Mouse (Mus musculus) limb, embryonic 13.5 days (tissue): ENCODE measurements around the gene Ccdc63. TPM values are rescaled to one million over a fixed set of nuclear protein-coding genes. Genes with fewer than 3 reads are reported as not detected.
A peak's percentile ranks its signal among the peaks of the same experiment; 100 is the strongest.
"Not testable (repeated sequence)": the region's sequence is repeated elsewhere in the genome, so short reads cannot be mapped to it uniquely, and the experiment has no call there.

ENCODE experiments used
- ATAC-seq: fragments of 200-750 bp; cut with Nextera tagmentation; 2 replicates; pipeline ENCODE4 v1.8.0; 2017; ENCODE audit warnings: low read depth, moderate number of reproducible peaks, moderate TSS enrichment; ENCODE audit not compliant: low FRiP score
- H3K27ac ChIP-seq: fragments of 300-500 bp; sonication (generic); 2 replicates; pipeline ENCODE4 v1.5.1; 2015; ENCODE audit warnings: inconsistent platforms, mild to moderate bottlenecking, moderate library complexity
- H3K27me3 ChIP-seq: fragments of 300-500 bp; sonication (generic); 2 replicates; pipeline ENCODE4 v1.6.1; 2015; ENCODE audit warnings: mild to moderate bottlenecking, inconsistent platforms
- H3K36me3 ChIP-seq: fragments of 300-500 bp; sonication (generic); 2 replicates; pipeline ENCODE4 v1.6.1; 2015; ENCODE audit warnings: inconsistent platforms, mild to moderate bottlenecking, moderate library complexity
- H3K4me1 ChIP-seq: fragments of 300-500 bp; sonication (generic); 2 replicates; pipeline ENCODE4 v1.6.1; 2015; ENCODE audit warnings: inconsistent platforms
- H3K4me2 ChIP-seq: fragments of 300-500 bp; sonication (generic); replicated peaks from 2 replicates; pipeline ENCODE4 v1.6.1; 2015; ENCODE audit warnings: inconsistent platforms, mild to moderate bottlenecking, moderate library complexity
- H3K4me3 ChIP-seq: fragments of 300-500 bp; sonication (generic); 2 replicates; pipeline ENCODE4 v1.5.1; 2015; ENCODE audit warnings: moderate library complexity, mild to moderate bottlenecking, inconsistent platforms
- H3K9ac ChIP-seq: fragments of 300-500 bp; sonication (generic); 2 replicates; pipeline ENCODE4 v1.6.1; 2015; ENCODE audit warnings: mild to moderate bottlenecking, inconsistent platforms
- H3K9me3 ChIP-seq: fragments of 300-500 bp; sonication (generic); 2 replicates; pipeline ENCODE4 v1.6.1; 2016; ENCODE audit warnings: inconsistent platforms
- WGBS: fragments of 180-500 bp; shearing (Covaris S2); methylation state at CpG from one replicate; pipeline ENCODE4 v1.1.7; 2015; 5-methylcytosine and 5-hydroxymethylcytosine counted together
- polyA plus RNA-seq: library from polyadenylated mRNA; unstranded; fragments of >200 nt; fragmentation: Nextera tagmentation; extraction: Ambion mirVana; gene quantifications from 2 replicates; pipeline ENCODE4 v1.2.1, GENCODE M21; 2015

Gene Ccdc63
- 0.14 TPM in 1 of 2 replicates, not detected in the other for polyA plus RNA-seq

DNA sequence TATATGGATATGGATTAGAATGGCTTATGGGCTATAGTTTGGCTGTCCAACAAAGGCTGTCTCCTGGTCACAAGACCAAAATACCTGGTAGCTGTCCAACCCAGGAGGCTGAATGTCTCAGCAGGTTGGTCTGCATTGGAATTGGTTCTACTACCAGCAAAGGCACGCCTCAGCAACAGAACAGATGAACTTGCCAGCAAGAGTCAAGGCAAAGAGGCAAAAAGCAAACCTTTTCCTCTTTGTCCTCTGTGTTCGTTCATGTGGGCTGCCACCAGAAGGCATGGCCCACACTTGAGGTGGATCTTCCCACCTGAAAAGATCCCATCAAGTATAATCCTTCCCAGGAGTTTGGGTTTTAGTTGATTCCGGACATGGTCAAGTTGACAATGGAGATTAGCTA is at the start of gene Ccdc63:
TSS of gene Ccdc63 (minus strand) at position 101 of the 400 bp plus-strand sequence.
- ATAC-seq = no peak
- 89% methylated on average over 3 of the region's 3 CpGs for WGBS
- H3K9me3 ChIP-seq = no peaks in the 10 kb centered on the region; the same call in 1 of the 2 replicates

DNA sequence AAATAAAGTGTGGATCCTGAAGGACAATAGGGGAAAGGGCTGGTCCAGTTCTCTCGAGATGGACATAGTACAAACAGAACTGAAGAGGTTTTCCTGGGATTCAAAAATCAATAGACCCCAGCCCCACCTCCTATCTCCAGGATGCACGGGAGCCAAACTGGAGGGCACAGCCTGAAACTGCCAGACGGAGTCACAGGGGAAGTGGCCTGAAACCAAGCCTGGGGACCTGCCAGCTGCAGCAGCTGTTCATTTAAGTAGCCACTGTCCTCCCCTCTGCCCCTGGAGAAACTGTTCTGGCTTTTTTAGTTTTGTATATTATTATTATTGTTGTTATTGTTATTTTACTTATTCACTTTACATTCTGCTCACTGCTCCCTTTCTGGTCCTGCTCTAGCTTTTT is 48.5 kb upstream of the Ccdc63 start:
- no peak for ATAC-seq
- Histone ChIP-seq H3K4me2 (no peak overlapping the region), H3K4me3 (no peak overlapping the region), H3K27ac (no peak overlapping the region), H3K9me3 (0 out of 2 replicates have a peak, but pooled peaks cover 4% of the 10 kb centered on the region), H3K36me3 (no peaks in the 10 kb centered on the region), H3K27me3 (no peaks in the 10 kb centered on the region), H3K4me1 (no peaks in the 10 kb centered on the region), H3K9ac (no peak overlapping the region)
- 64% methylated on average over 3 of the region's 3 CpGs for WGBS

More for the DNA sequence above, at the start of gene Ccdc63:
- Histone ChIP-seq H3K36me3 (no peaks in the 10 kb centered on the region), H3K4me3 (no peak within 1 kb of the TSS), H3K27me3 (no peaks in the 10 kb centered on the region; the same call in 1 of the 2 replicates), H3K4me2 (no peak within 1 kb of the TSS), H3K4me1 (peaks cover 5% of the 10 kb centered on the region; the same call in 1 of the 2 replicates), H3K27ac (no peak within 1 kb of the TSS), H3K9ac (no peak within 1 kb of the TSS)

DNA sequence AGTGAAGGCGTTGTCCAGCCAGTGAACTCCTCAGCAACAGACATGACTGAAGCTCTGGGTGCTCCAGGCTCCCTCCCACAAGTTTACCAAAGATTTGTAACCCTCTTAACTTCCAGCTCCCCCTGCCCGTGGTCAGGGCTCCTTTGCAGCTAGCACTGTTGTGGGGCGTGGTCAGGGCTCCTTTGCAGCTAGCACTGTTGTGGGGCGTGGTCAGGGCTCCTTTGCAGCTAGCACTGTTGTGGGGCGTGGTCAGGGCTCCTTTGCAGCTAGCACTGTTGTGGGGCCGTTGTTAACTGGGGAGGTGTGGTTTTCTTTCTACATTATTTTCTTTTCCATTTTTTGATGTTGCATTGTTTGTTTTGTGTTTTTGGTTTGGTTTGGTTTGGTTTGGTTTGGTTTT is 44.2 kb upstream of the Ccdc63 start:
- 95% methylated on average over 6 of the region's 6 CpGs for WGBS
- H3K27ac ChIP-seq = not testable (repeated sequence)

DNA sequence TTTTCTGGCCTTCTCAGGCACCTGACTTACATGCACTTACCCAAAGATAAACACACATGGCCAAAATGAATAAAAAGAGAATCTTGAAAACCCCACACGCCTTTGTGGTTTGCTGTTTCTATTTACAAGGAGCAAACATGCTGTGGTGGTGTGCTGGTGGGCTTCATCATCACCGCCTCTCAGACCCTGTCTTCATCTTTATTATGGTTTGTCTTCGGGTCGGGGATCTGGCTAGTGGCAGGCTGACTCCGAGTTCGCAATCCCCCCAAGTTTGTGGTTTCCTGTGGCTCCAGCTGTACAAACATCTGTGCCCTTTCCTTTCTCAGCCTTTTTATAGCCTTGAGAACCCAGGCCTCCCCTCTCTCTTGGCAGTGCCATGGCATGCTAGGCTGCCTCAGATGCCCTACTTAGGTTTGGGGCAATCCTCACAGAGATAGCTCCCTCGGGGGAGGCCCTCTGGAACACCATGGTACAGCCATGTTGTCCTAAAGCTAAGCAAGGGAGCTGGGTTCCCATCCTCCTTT is 43.7 kb upstream of the Ccdc63 start:
- 79% methylated on average over 7 of the region's 7 CpGs for WGBS
- H3K9ac ChIP-seq = no peak overlapping the region
- no peak for ATAC-seq

More for the DNA sequence above, 44.2 kb upstream of the Ccdc63 start:
- H3K4me3 ChIP-seq, ATAC-seq, H3K9ac ChIP-seq, H3K4me1 ChIP-seq, H3K36me3 ChIP-seq, H3K4me2 ChIP-seq, H3K9me3 ChIP-seq, H3K27me3 ChIP-seq: not testable (repeated sequence)

DNA sequence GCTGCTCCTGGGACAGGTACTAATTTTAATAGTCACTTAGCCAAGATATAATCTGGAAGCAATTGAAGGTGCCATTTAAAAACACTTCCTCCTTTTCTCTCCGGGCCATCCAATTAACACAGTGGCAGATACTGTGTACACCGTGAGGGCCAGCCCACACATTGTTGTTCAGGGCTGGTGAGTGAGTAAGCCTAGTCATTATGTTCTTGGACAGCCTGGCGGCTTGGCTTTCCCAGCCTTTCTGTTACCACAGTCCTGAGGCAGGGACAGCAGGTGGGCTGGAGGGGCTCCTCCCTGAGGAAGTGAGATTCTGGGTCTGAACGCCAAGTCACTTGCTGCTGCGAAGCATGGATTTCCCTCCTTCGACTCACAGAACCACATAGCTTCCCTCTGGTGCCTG is 39.0 kb upstream of the Ccdc63 start:
- Histone ChIP-seq H3K4me1 (0 out of 2 replicates have a peak, but pooled peaks cover 2% of the 10 kb centered on the region), H3K27me3 (no peaks in the 10 kb centered on the region), H3K27ac (no peak overlapping the region), H3K9me3 (0 out of 2 replicates have a peak, but pooled peaks cover under 1% of the 10 kb centered on the region), H3K9ac (no peak overlapping the region), H3K36me3 (peaks cover 24% of the 10 kb centered on the region), H3K4me3 (no peak overlapping the region), H3K4me2 (no peak overlapping the region)
- no peak for ATAC-seq
- 46% methylated on average over 6 of the region's 6 CpGs for WGBS

More for the DNA sequence above, 43.7 kb upstream of the Ccdc63 start:
- H3K4me2 ChIP-seq = no peak overlapping the region
- H3K4me3 ChIP-seq = no peak overlapping the region
- 0 out of 2 replicates have a peak, but pooled peaks cover 2% of the 10 kb centered on the region for H3K4me1 ChIP-seq
- H3K27me3 ChIP-seq = no peaks in the 10 kb centered on the region
- H3K27ac ChIP-seq = no peak overlapping the region
- no peaks in the 10 kb centered on the region for H3K36me3 ChIP-seq
- 0 out of 2 replicates have a peak, but pooled peaks cover 4% of the 10 kb centered on the region for H3K9me3 ChIP-seq

DNA sequence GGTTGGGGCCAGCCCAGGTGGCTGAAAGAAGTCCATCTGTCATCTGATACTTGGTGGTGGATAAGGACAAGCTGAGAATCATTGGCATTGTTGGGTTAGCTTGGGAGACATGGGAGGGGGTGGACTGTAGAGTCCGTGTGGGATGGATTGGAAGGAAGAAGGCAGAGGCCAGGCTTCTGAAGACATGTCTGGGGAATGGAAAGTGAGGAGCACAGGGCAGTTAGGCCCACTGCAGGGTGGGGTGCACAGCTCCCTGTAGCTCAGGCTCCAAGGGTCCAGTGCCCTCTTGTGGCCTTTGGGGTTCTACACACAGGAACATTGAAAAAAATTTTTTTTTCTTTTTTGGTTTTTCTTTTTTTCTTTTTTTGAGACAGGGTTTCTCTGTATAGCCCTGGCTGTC is 35.8 kb upstream of the Ccdc63 start:
- H3K9me3 ChIP-seq = no peaks in the 10 kb centered on the region
- ATAC-seq = peak; percentile 71; the same call in 1 of the 2 replicates
- no peaks in the 10 kb centered on the region for H3K27me3 ChIP-seq
- H3K36me3 ChIP-seq = peaks cover 48% of the 10 kb centered on the region
- 0 out of 2 replicates have a peak, but pooled peaks cover 2% of the 10 kb centered on the region for H3K4me1 ChIP-seq
- 35% methylated on average over 1 of the region's 1 CpGs for WGBS
- H3K4me3 ChIP-seq = no peak overlapping the region
- H3K9ac ChIP-seq = no peak overlapping the region
- H3K27ac ChIP-seq = no peak overlapping the region
- H3K4me2 ChIP-seq = no peak overlapping the region

DNA sequence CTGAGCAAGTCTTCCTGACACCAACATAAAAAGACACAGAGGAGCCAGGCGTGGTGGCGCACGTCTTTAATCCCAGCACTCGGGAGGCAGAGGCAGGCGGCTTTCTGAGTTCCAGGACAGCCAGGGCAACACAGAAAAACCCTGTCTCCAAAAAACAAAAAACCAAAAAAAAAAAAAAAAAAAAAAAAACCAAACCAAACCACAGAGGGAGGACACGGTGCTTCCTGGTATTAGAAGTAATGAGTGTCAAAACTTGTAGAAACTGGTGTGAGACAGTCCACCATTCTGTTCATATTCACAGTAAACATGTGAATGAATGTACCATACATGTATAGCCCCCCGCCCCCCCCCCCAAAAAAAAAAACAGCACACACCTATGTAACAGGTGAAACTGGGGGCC is 35.3 kb upstream of the Ccdc63 start:
- Histone ChIP-seq H3K4me1 (0 out of 2 replicates have a peak, but pooled peaks cover 2% of the 10 kb centered on the region), H3K36me3 (peaks cover 52% of the 10 kb centered on the region)

DNA sequence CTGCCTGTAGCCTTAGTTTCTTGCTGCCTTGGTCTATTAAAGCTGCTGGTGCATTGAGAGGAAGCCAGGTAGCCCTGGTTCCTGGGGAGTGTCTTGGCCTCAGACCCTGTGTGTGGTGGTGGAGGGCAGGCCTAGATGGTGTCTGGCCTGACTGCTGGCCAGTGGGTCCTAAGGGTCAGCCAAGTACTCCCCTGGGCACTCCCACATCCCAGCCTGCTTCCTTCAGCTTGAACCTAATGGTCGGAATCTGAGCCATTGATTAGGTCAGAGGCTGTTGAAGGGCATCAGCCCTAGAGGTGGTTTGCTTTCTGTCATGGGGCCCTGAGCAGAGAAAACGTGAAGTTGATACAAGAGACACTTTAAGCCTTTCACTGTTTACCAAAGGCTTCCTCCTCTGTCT is 34.8 kb upstream of the Ccdc63 start:
- H3K36me3 ChIP-seq = peaks cover 58% of the 10 kb centered on the region
- no peak for ATAC-seq
- 0 out of 2 replicates have a peak, but pooled peaks cover 2% of the 10 kb centered on the region for H3K4me1 ChIP-seq
- H3K9ac ChIP-seq = no peak overlapping the region
- H3K27ac ChIP-seq = no peak overlapping the region
- WGBS = 77% methylated on average over 2 of the region's 2 CpGs
- H3K27me3 ChIP-seq = no peaks in the 10 kb centered on the region
- H3K9me3 ChIP-seq = no peaks in the 10 kb centered on the region
- H3K4me3 ChIP-seq = no peak overlapping the region
- H3K4me2 ChIP-seq = no peak overlapping the region

More for the DNA sequence above, 35.3 kb upstream of the Ccdc63 start:
- H3K9me3 ChIP-seq = no peaks in the 10 kb centered on the region
- WGBS = 92% methylated on average over 7 of the region's 7 CpGs
- no peak overlapping the region for H3K4me2 ChIP-seq
- no peak overlapping the region for H3K9ac ChIP-seq
- no peak overlapping the region for H3K27ac ChIP-seq
- H3K4me3 ChIP-seq = no peak overlapping the region
- ATAC-seq = no peak
- H3K27me3 ChIP-seq = no peaks in the 10 kb centered on the region

DNA sequence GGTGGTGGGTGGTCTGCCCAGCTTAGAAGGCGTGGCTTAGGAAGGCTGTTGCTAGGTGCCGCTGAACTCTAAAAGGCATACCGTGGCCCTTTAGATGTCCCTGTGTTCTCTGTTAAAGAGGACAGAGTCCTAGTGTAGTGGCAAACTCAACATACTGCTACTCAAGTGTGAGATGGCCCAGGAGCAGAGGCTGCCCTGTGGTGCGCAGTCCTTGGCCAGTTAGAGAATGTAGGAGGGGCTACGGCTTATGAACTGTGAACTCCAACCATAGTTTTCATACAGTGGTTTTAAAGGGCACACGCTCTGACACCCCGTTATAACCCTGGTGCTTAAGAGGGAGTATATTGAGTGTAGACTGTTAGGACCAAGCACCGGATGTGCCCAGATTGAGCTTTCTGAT is 30.4 kb upstream of the Ccdc63 start:
- WGBS = 96% methylated on average over 8 of the region's 8 CpGs
- Histone ChIP-seq H3K4me3 (no peak overlapping the region), H3K4me2 (no peak overlapping the region), H3K27me3 (no peaks in the 10 kb centered on the region), H3K4me1 (peaks cover 11% of the 10 kb centered on the region), H3K36me3 (peaks cover 84% of the 10 kb centered on the region), H3K9me3 (no peaks in the 10 kb centered on the region), H3K9ac (0 out of 2 replicates have a peak overlapping the region, but pooled peaks have one; percentile 13), H3K27ac (no peak overlapping the region)
- no peak for ATAC-seq

DNA sequence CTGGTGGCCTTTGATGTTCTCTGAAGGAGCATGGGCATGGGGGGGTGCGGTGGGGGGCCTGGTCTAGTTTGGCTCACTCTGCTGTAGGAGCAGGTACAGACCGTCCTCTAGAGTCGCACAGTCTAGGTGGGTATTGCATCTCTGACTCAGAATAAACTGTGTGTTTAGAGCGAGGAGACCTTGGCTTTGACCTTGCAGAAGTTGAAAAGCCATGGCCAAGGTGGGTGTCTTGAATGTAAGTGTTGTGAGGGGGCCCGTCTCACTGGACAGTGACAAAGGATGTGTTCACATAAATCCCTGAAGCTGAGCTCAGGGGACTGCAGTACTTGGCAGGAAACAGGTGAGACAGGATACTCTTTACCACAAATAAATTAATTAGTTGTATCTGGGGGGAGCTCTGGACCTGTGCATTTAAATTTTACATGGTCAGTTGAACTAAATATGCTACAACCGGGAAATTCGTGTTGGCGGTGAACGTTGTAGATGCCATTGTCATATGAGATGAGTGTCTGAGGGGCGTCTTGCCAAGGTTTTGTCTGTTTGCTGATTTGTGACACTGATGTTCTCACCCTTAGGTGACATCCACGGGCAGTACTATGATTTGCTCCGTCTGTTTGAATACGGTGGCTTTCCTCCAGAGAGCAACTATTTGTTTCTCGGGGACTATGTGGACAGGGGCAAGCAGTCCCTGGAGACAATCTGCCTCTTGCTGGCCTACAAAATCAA is 27.9 kb upstream of the Ccdc63 start:
- H3K9me3 ChIP-seq = no peaks in the 10 kb centered on the region
- 92% methylated on average over 14 of the region's 14 CpGs for WGBS
- no peak overlapping the region for H3K4me2 ChIP-seq
- no peak overlapping the region for H3K9ac ChIP-seq
- no peak for ATAC-seq
- no peak overlapping the region for H3K27ac ChIP-seq
- no peaks in the 10 kb centered on the region for H3K27me3 ChIP-seq
- H3K4me1 ChIP-seq = peaks cover 35% of the 10 kb centered on the region
- no peak overlapping the region for H3K4me3 ChIP-seq
- H3K36me3 ChIP-seq = peaks cover 90% of the 10 kb centered on the region

DNA sequence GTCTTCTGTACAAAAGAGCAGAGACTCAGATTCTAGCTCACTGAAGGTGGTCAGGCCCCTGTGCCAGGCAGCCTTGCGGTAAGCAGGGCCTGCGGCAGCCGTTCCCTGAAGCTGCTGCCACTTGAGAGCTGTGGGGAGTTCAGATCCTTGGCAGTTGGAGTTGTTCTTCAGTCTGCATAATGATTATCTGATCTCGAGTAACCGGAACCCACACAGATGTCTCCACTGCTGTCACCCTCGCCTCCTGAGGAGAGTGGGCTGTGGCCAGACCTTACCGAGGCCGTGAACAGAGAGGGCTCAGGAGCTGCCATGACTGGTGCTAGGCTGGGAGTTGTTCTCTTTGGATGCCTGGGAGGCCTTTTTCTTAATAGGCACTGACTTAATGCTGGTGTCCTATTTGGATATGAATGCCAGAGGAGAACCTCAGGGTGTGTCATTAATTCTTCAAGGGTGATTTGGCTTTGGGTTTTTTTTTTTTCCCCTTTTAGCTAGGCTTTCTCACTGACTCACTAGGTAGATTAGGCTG is 26.1 kb upstream of the Ccdc63 start:
- 75% methylated on average over 8 of the region's 8 CpGs for WGBS
- H3K4me3 ChIP-seq = no peak overlapping the region
- no peak overlapping the region for H3K9ac ChIP-seq
- H3K4me1 ChIP-seq = peaks cover 54% of the 10 kb centered on the region
- no peaks in the 10 kb centered on the region for H3K9me3 ChIP-seq
- no peak overlapping the region for H3K27ac ChIP-seq
- H3K36me3 ChIP-seq = peaks cover 89% of the 10 kb centered on the region
- ATAC-seq = no peak
- H3K4me2 ChIP-seq = no peak overlapping the region
- H3K27me3 ChIP-seq = no peaks in the 10 kb centered on the region

DNA sequence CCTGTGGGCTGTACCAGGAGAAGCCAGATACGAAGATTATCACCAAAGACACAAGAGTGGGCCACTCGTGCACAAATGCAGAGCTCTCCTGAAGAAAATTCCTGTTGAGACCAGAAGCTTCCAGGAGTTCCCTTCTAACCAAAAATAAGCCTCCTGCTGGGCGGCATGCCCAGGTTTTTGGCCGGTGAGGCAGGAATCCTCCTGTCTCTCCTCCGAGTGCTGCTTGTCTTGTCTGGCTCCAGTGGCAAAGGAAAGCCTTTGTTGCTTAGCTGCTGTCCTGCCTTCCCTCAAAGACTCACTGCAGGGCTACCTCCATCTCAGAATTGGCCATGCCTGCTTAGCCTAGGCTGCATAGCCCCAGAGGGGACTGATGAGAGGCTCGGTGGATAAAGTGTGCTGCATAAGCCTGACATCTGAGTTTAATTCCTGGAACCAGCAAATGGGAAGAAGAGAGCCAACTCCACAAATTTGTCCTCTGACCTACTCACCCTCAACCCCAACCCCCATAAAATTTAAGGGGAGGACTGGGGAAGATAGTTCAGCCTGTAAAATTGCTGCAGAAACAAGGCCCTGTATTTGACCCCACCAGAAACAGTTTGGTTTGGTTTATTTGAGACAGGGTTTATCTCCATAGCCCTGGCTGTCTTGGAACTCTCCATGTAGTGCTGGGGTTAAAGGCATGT is 24.8 kb upstream of the Ccdc63 start:
- Histone ChIP-seq H3K9me3 (no peaks in the 10 kb centered on the region), H3K27me3 (no peaks in the 10 kb centered on the region), H3K4me1 (peaks cover 67% of the 10 kb centered on the region), H3K4me3 (no peak overlapping the region), H3K9ac (no peak overlapping the region), H3K36me3 (peaks cover 89% of the 10 kb centered on the region), H3K4me2 (no peak overlapping the region), H3K27ac (no peak overlapping the region; the same call in 1 of the 2 replicates)
- WGBS = 62% methylated on average over 6 of the region's 6 CpGs
- no peak; the same call in 1 of the 2 replicates for ATAC-seq
